Mouse (Mus musculus) ES-Bruce4 (cell line): Measurements from ENCODE around the gene Tmem120a. TPM values are rescaled to one million over a fixed set of nuclear protein-coding genes. Genes with fewer than 3 reads are reported as not detected.

Experiments
- H3K27ac ChIP-seq: 2 replicates; pipeline ENCODE4 v1.5.1; 2012; ENCODE audit warnings: low read length, inconsistent platforms; ENCODE audit not compliant: insufficient read depth
- H3K27me3 ChIP-seq: 2 replicates; pipeline ENCODE4 v1.6.1; 2012; ENCODE audit warnings: mild to moderate bottlenecking, low read length, inconsistent platforms; ENCODE audit not compliant: control insufficient read depth, poor library complexity, insufficient read depth, severe bottlenecking
- H3K36me3 ChIP-seq: 2 replicates; pipeline ENCODE4 v1.6.1; 2012; ENCODE audit warnings: inconsistent platforms, mild to moderate bottlenecking, low read length, moderate library complexity; ENCODE audit not compliant: control insufficient read depth, poor library complexity, insufficient read depth, severe bottlenecking
- H3K4me1 ChIP-seq: one replicate; pipeline ENCODE4 v1.8.1; 2011; ENCODE audit warnings: low read length; ENCODE audit not compliant: control insufficient read depth, insufficient read depth
- H3K4me3 ChIP-seq: 2 replicates; pipeline ENCODE4 v1.5.1; 2011; ENCODE audit warnings: low read depth, mild to moderate bottlenecking, low read length
- H3K9ac ChIP-seq: 2 replicates; pipeline ENCODE4 v1.6.1; 2012; ENCODE audit warnings: low read depth, mild to moderate bottlenecking, inconsistent platforms; ENCODE audit not compliant: poor library complexity, severe bottlenecking
- H3K9me3 ChIP-seq: replicated peaks from 2 replicates; pipeline ENCODE4 v1.6.1; 2012; ENCODE audit warnings: mild to moderate bottlenecking, low read length, inconsistent platforms; ENCODE audit not compliant: control insufficient read depth, poor library complexity, insufficient read depth, severe bottlenecking
- CTCF ChIP-seq: IDR thresholded peaks from one replicate; pipeline ENCODE4 v1.8.1; 2011; ENCODE audit warnings: low read depth, low read length
- EP300 ChIP-seq: IDR thresholded peaks from 2 replicates; pipeline ENCODE4 v1.6.1; 2011; ENCODE audit warnings: low read depth, low read length; ENCODE audit not compliant: insufficient read depth
- POLR2A ChIP-seq: IDR thresholded peaks from one replicate; pipeline ENCODE4 v1.8.1; 2011; ENCODE audit warnings: low read length; ENCODE audit not compliant: insufficient read depth
- polyA plus RNA-seq: library from polyadenylated mRNA; stranded (reverse); fragments of >200 nt; gene quantifications from 2 replicates; pipeline ENCODE4 v1.2.4, GENCODE M21; 2011; ENCODE audit warnings: low read depth; ENCODE audit not compliant: missing spikeins, insufficient read depth, insufficient read length

Gene Tmem120a
- polyA plus RNA-seq, 1 experiment, result 63.7 TPM

DNA sequence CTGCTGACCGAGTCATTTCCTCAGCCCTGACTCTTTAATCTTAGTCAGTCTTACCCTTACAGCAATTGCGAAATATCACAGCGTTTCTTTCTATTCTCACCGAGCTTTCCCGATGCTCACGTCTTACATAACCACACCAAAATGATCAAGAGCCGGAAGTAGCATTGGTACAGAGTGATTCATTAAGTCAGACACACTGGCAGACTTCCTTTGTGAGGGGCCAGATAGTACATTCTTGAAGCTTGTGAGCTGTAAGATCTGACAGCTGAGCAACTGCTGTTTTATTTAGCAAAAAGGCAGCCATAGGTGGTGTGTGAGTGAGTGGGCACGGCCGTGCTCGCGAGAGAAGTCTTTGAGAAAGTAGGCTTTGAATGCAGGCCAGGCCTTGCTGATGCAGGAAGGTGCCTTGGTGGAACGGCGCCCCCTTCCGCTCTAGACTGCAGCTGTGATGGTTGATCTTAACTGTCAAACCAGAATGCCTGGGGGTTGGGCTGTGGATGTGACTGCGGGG, 41.5 kb downstream of the Tmem120a start:
- Histone ChIP-seq H3K36me3 (no peaks in the 10 kb centered on the region), H3K4me3 (no peak overlapping the region), H3K9ac (no peak overlapping the region), H3K4me1 (peaks cover 2% of the 10 kb centered on the region), H3K27ac (no peak overlapping the region), H3K27me3 (no peaks in the 10 kb centered on the region), H3K9me3 (no peaks in the 10 kb centered on the region)
- no peak for TF ChIP-seq POLR2A
- TF ChIP-seq CTCF, result peak; percentile 82
- TF ChIP-seq EP300, result 0 out of 2 replicates have a peak, but pooled peaks have one; percentile 30

- Histone ChIP-seq H3K27me3 (no peaks in the 10 kb centered on the region), H3K4me1 (peaks cover 1% of the 10 kb centered on the region), H3K27ac (no peak overlapping the region), H3K9ac (no peak overlapping the region), H3K4me3 (no peak overlapping the region), H3K9me3 (no peaks in the 10 kb centered on the region), H3K36me3 (no peaks in the 10 kb centered on the region)
- TF ChIP-seq EP300 (no peak), CTCF (no peak), POLR2A (no peak)
Observed at GRCm38 (mm10) chr5:135702190-135702589, 42.1 kb downstream of the Tmem120a start.

- Histone ChIP-seq H3K36me3 (no peaks in the 10 kb centered on the region), H3K4me1 (peaks cover 1% of the 10 kb centered on the region), H3K27ac (no peak overlapping the region), H3K27me3 (no peaks in the 10 kb centered on the region), H3K4me3 (no peak overlapping the region), H3K9me3 (no peaks in the 10 kb centered on the region), H3K9ac (no peak overlapping the region)
- TF ChIP-seq CTCF (no peak), POLR2A (no peak), EP300 (no peak)
Observed at GRCm38 (mm10) chr5:135701601-135702000, 42.6 kb downstream of the Tmem120a start.

DNA sequence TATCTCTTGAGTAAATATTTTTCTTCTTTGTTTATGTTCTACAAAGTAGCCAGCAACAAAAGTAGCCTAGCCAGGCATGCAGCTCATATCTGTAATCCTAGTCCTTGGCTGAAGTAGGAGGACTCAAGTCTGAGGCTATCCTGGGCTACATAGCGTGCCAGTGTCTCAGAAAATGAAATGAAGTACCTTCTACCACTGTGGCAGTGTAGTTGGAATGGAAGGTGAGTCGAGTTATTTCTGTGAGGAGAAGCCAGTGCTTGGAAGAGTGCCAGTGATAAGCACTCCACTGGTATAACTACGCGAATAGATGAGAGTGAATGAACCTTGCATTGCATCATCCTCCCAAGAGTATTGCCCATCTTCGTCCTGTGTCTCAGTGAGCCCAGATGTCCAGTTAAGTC, 46.5 kb downstream of the Tmem120a start:
- H3K27ac ChIP-seq, result no peak overlapping the region
- no peaks in the 10 kb centered on the region for H3K9me3 ChIP-seq
- H3K9ac ChIP-seq, result no peak overlapping the region
- H3K4me3 ChIP-seq, result no peak overlapping the region
- peaks cover 1% of the 10 kb centered on the region for H3K4me1 ChIP-seq
- no peaks in the 10 kb centered on the region for H3K36me3 ChIP-seq
- H3K27me3 ChIP-seq, result no peaks in the 10 kb centered on the region
- TF ChIP-seq CTCF, result no peak
- TF ChIP-seq POLR2A, result no peak
- TF ChIP-seq EP300, result no peak

DNA sequence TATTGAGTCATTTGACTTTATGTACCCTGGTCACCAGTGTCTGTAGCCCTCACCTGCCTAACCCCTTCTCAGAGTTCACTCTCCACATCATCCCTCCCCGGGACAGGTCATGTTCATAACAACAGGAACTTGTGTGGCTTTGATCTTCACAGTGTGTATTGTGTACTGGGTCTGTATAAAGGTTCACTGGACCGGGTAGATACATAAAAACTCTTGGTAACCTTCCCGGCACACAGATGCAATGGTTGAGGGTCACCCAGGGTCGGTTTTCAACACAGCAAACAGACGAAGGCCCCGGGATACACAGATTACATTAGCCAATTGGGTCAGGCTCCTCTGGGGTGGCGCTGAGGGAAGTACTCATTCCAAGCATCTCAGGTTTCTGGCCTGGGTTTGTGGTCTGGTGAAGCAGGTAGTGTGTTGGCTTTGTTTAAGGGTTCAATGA, 48.9 kb downstream of the Tmem120a start:
- Histone ChIP-seq H3K9ac (no peak overlapping the region), H3K36me3 (no peaks in the 10 kb centered on the region), H3K9me3 (no peaks in the 10 kb centered on the region), H3K4me3 (no peak overlapping the region), H3K4me1 (peaks cover 1% of the 10 kb centered on the region), H3K27me3 (no peaks in the 10 kb centered on the region), H3K27ac (no peak overlapping the region)
- TF ChIP-seq CTCF, result no peak
- TF ChIP-seq EP300, result no peak
- no peak for TF ChIP-seq POLR2A

DNA sequence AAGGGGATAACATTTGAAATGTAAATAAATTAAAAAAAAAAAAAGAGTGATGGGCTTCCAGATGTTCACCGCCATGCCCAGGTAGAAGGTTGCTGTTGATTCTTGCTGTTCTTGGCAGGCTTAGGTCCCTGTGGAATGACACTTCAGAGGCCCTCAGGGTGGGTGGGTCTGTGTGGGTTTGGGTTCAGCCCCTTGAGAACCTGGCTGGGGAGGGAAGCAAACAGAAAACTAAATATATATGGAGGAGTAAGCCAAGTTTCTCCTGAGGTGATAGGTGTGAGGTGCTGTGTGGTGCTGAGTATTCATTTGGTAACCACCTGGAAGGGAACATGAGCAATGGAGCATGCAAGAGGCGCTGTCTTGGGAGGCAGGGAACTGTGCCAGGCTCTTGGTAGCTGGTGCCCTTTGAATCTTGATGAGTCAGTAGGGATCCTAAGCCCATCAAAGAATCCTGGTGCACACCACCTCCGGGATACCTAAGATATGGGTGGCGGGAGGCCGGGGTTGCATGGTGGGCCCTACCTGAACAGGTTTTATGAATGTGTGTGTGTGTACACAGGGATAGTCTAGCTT, 50.9 kb downstream of the Tmem120a start:
- no peaks in the 10 kb centered on the region for H3K9me3 ChIP-seq
- H3K4me1 ChIP-seq, result no peaks in the 10 kb centered on the region
- H3K27me3 ChIP-seq, result no peaks in the 10 kb centered on the region
- H3K9ac ChIP-seq, result no peak overlapping the region
- H3K36me3 ChIP-seq, result no peaks in the 10 kb centered on the region
- no peak overlapping the region for H3K4me3 ChIP-seq
- H3K27ac ChIP-seq, result no peak overlapping the region
- TF ChIP-seq POLR2A (no peak), CTCF (no peak), EP300 (no peak)
